Mouse (Mus musculus): Measurements from ENCODE around the gene Nt5e.
"Not testable (repeated sequence)": the region's sequence is repeated elsewhere in the genome, so short reads cannot be mapped to it uniquely, and the experiment has no call there.

The Nt5e gene

GRCm38 (mm10) chr9:88326930-88327901 lies at the start of gene Nt5e:
Nt5e (plus strand) TSS chr9:88327197.
- DNase-seq (ENCODE audit: extremely low read depth, low read depth, low spot score): no peak

- no peak for DNase-seq (ENCODE audit: extremely low read depth, low read depth, low spot score)
These were observed 49.4 kb upstream of the Nt5e start for GRCm38 (mm10) chr9:88277588-88277987.

- DNase-seq (ENCODE audit: extremely low read depth, low read depth, low spot score): no peak
These were observed 47.3 kb upstream of the Nt5e start for GRCm38 (mm10) chr9:88279728-88280127.

- no peak for DNase-seq (ENCODE audit: extremely low read depth, low read depth, low spot score)
These were observed 37.3 kb upstream of the Nt5e start for GRCm38 (mm10) chr9:88289568-88290168.

- no peak for DNase-seq (ENCODE audit: extremely low read depth, low read depth, low spot score)
These were observed 34.1 kb upstream of the Nt5e start for GRCm38 (mm10) chr9:88292836-88293370.

- DNase-seq (ENCODE audit: extremely low read depth, low read depth, low spot score): no peak
These were observed 31.2 kb upstream of the Nt5e start for GRCm38 (mm10) chr9:88295798-88296197.

- DNase-seq (ENCODE audit: extremely low read depth, low read depth, low spot score): no peak
These were observed 30.7 kb upstream of the Nt5e start for GRCm38 (mm10) chr9:88296321-88296720.

- not testable (repeated sequence) for DNase-seq (ENCODE audit: extremely low read depth, low read depth, low spot score)
These were observed 29.8 kb upstream of the Nt5e start for GRCm38 (mm10) chr9:88297244-88297643.

- no peak for DNase-seq (ENCODE audit: extremely low read depth, low read depth, low spot score)
These were observed 28.9 kb upstream of the Nt5e start for GRCm38 (mm10) chr9:88297871-88298658.

- DNase-seq (ENCODE audit: extremely low read depth, low read depth, low spot score): no peak
These were observed 19.9 kb upstream of the Nt5e start for GRCm38 (mm10) chr9:88307019-88307618.

GRCm38 (mm10) chr9:88309127-88309526 lies 17.9 kb upstream of the Nt5e start:
- DNase-seq (ENCODE audit: extremely low read depth, low read depth, low spot score): no peak

- no peak for DNase-seq (ENCODE audit: extremely low read depth, low read depth, low spot score)
These were observed 7.8 kb upstream of the Nt5e start for GRCm38 (mm10) chr9:88319226-88319625.

GRCm38 (mm10) chr9:88324616-88325015 lies 2.4 kb upstream of the Nt5e start:
- DNase-seq (ENCODE audit: extremely low read depth, low read depth, low spot score): no peak

- DNase-seq (ENCODE audit: extremely low read depth, low read depth, low spot score): no peak
These were observed 1.7 kb downstream of the Nt5e start for GRCm38 (mm10) chr9:88328666-88329065.

- DNase-seq (ENCODE audit: extremely low read depth, low read depth, low spot score): no peak
These were observed 2.3 kb downstream of the Nt5e start for GRCm38 (mm10) chr9:88329166-88329748.

GRCm38 (mm10) chr9:88330316-88330715 lies 3.3 kb downstream of the Nt5e start:
- no peak for DNase-seq (ENCODE audit: extremely low read depth, low read depth, low spot score)

- no peak for DNase-seq (ENCODE audit: extremely low read depth, low read depth, low spot score)
These were observed 5.5 kb downstream of the Nt5e start for GRCm38 (mm10) chr9:88332447-88332846.

- DNase-seq (ENCODE audit: extremely low read depth, low read depth, low spot score): no peak
These were observed 8.8 kb downstream of the Nt5e start for GRCm38 (mm10) chr9:88335839-88336238.

GRCm38 (mm10) chr9:88340819-88341218 lies 13.8 kb downstream of the Nt5e start:
- no peak for DNase-seq (ENCODE audit: extremely low read depth, low read depth, low spot score)

GRCm38 (mm10) chr9:88342241-88342640 lies 15.2 kb downstream of the Nt5e start:
- no peak for DNase-seq (ENCODE audit: extremely low read depth, low read depth, low spot score)

Data from fat pad, adult 2 months (tissue).